Mouse (Mus musculus): ENCODE measurements around the gene Frat2. TPM values are rescaled to one million over a fixed set of nuclear protein-coding genes. Genes with fewer than 3 reads are reported as not detected.
A peak's percentile ranks its signal among the peaks of the same experiment; 100 is the strongest.
"Not testable (repeated sequence)": the region's sequence is repeated elsewhere in the genome, so short reads cannot be mapped to it uniquely, and the experiment has no call there.

The Frat2 gene
- polyA plus RNA-seq, 1 experiment from 2014 or later = 2.8 TPM

DNA sequence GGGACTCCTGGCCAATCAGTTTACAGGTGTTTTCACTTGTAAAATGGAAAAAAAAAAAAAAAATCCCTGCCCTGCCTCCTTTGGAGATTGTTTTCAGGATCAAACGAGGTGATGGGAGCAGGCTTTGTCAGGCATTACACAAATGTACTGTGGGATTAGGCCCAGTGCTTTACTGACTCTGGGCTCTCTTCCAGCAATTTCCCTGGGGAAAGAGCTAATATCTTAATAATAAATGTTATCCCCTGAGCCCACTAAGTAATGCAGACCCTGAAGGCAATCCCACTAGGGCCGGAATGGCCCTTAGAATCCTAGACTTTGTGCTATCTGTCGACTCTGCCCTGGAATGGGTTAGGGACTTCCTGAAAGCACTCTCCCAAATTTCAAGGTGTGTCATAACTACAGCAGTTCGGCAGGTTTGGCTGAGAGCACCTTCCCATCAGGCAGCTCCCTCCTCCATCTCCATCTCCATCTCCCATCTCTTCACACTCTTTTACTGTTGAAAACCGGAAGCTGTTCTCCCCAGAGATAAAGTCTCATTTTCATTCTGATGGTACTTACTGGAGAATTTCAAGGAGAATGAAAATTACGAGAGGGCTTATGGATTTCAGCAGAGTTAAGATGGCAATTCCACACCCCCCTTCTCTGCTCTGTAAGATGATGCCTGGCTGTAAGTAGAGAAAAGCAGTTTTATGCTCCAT lies 2.2 kb upstream of the Frat2 start:
- H3K36me3 ChIP-seq (ENCODE audit: control insufficient read depth, insufficient read depth) = no peaks in the 10 kb centered on the region
- H3K4me3 ChIP-seq (ENCODE audit: low read length) = no peak overlapping the region
- H3K27ac ChIP-seq (ENCODE audit: low read length) = no peak overlapping the region
- no peak overlapping the region for H3K9ac ChIP-seq (ENCODE audit: low read length)
- no peak overlapping the region for H3K4me2 ChIP-seq (ENCODE audit: low read depth, low read length)
- H3K9me3 ChIP-seq (replicated peaks; ENCODE audit: control insufficient read depth, low read length) = no peaks in the 10 kb centered on the region
- peaks cover 6% of the 10 kb centered on the region for H3K4me1 ChIP-seq (ENCODE audit: control insufficient read depth, insufficient read depth, low read length)
- H3K27me3 ChIP-seq (ENCODE audit: control insufficient read depth, insufficient read depth, low read length) = no peaks in the 10 kb centered on the region
- ATAC-seq (replicated peaks; ENCODE audit: extremely low read depth, insufficient read depth, low FRiP score) = no peak
- 35% methylated on average over 6 of the region's 6 CpGs for WGBS

DNA sequence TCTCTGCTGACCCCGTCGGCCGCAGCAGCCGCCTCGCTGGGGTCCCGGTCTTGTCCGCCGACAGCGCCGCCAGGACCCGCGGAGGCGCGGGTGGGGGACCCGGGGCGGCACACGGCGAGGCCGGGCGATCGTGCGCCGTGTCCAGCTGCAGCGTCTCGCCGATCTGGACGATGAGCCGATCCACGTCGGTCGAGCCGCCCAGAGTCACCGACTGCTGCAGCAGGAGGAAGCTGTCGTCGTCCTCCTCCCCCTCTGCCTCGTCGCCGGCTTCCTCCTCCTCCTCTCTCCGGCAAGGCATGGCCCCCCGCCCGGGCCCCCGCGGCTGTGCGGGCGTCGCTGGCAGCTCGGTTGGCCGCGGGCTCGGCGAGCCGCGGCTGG lies 329 bp downstream of the Frat2 start:
- H3K36me3 ChIP-seq (ENCODE audit: control insufficient read depth, insufficient read depth); H3K4me1 ChIP-seq (ENCODE audit: control insufficient read depth, insufficient read depth, low read length); H3K9me3 ChIP-seq (replicated peaks; ENCODE audit: control insufficient read depth, low read length); H3K27me3 ChIP-seq (ENCODE audit: control insufficient read depth, insufficient read depth, low read length): not testable (repeated sequence)
- Histone ChIP-seq H3K4me3 (ENCODE audit: low read length) (peak overlapping the region; percentile 73), H3K4me2 (ENCODE audit: low read depth, low read length) (peak overlapping the region; percentile 97), H3K9ac (ENCODE audit: low read length) (peak overlapping the region; percentile 75), H3K27ac (ENCODE audit: low read length) (peak overlapping the region; percentile 74)
- peak; percentile 47 for ATAC-seq (replicated peaks; ENCODE audit: extremely low read depth, insufficient read depth, low FRiP score)
- under 1% methylated on average over 51 of the region's 53 CpGs for WGBS

DNA sequence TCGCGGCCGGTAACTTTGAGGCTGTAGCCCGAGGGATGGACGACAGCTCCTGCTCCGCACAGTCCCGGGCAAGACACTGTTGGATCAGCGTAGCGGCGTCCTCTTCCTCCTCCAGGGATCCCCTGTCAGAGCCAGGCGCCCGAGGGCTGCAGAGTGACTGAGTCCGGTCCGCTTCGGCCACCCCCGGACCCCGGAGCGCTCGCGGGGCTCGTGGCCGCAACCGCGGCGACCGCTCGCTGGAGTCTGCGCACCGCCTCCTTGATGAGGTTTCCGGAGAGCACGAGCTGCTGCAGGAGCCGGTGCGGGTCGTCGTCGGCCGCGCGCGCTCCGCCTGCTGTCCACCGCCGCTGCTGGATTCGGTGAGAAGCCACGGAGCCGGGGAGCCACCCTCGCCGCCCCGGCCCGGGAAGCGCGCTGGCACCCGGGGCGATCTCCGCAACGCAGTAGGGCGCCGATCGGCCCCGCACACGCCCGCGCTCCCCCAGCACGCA lies 796 bp downstream of the Frat2 start:
- peak; percentile 25 for ATAC-seq (replicated peaks; ENCODE audit: extremely low read depth, insufficient read depth, low FRiP score)
- WGBS = under 1% methylated on average over 64 of the region's 64 CpGs

DNA sequence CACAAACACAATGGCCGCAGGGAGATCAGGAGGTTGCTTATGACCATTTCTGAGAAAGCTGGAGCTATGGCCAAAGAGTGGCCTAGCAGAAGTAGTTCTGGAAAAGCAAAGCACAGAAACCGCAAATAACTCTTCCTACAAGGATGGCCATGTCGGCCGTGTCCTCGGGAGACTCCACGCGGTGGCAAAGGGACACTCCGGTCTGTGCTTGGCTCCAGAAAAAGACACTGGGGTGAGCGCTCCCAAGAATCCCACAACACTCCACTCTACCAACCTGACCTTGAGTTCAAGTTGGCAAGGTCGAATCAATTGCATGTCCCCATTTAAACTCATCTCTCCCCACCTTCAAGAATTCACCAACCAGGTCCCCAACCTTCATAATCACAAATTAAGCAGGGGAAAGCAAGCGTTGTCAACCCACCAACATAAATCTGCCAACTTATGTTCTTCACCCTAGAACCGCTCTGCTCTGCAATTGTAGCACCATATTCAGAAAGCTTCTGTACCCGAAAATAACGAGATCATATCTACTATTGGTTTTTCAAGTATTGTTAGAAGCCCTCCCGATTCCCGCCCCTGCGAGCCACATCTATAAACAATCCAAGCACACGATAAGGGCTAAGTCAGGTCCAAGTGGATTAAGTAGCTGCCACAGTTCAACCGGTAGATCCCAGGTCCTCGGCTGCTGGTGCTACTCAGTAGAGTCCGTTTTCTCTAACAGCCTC lies 1.4 kb downstream of the Frat2 start:
- Histone ChIP-seq H3K9ac (ENCODE audit: low read length) (peak overlapping the region; percentile 75), H3K4me2 (ENCODE audit: low read depth, low read length) (peak overlapping the region; percentile 97), H3K27ac (ENCODE audit: low read length) (peak overlapping the region; percentile 11; the same call in 1 of the 2 replicates), H3K4me1 (ENCODE audit: control insufficient read depth, insufficient read depth, low read length) (peaks cover 7% of the 10 kb centered on the region), H3K4me3 (ENCODE audit: low read length) (peak overlapping the region; percentile 73), H3K9me3 (replicated peaks; ENCODE audit: control insufficient read depth, low read length) (no peaks in the 10 kb centered on the region), H3K36me3 (ENCODE audit: control insufficient read depth, insufficient read depth) (no peaks in the 10 kb centered on the region), H3K27me3 (ENCODE audit: control insufficient read depth, insufficient read depth, low read length) (no peaks in the 10 kb centered on the region)
- WGBS = 9% methylated on average over 21 of the region's 21 CpGs
- ATAC-seq (replicated peaks; ENCODE audit: extremely low read depth, insufficient read depth, low FRiP score) = no peak

More for the DNA sequence above, 796 bp downstream of the Frat2 start:
- Histone ChIP-seq H3K4me2 (ENCODE audit: low read depth, low read length) (peak overlapping the region; percentile 97), H3K9me3 (replicated peaks; ENCODE audit: control insufficient read depth, low read length) (no peaks in the 10 kb centered on the region), H3K4me1 (ENCODE audit: control insufficient read depth, insufficient read depth, low read length) (peaks cover 6% of the 10 kb centered on the region), H3K27me3 (ENCODE audit: control insufficient read depth, insufficient read depth, low read length) (no peaks in the 10 kb centered on the region), H3K9ac (ENCODE audit: low read length) (peak overlapping the region; percentile 75), H3K36me3 (ENCODE audit: control insufficient read depth, insufficient read depth) (no peaks in the 10 kb centered on the region), H3K27ac (ENCODE audit: low read length) (peak overlapping the region; percentile 74), H3K4me3 (ENCODE audit: low read length) (peak overlapping the region; percentile 73)

DNA sequence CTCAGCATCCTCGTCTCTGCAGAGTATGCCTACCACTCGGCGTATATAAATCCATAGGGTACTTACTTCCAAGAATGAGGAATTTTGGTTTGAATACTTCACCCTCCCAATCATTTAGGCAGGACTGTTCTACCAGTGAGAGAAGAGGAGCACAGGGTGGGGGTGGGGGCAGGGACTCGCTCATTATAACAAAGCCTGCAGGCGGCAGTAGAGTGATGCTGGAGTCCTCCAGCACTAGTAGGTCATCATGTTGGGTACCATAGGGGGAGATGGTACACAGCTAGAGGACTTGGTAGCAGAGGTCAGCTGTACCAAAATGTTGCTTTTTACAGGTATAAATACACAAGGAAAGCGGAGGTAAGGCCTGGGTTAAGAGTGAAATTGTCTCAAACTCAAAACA lies 3.6 kb downstream of the Frat2 start:
- Histone ChIP-seq H3K27me3 (ENCODE audit: control insufficient read depth, insufficient read depth, low read length) (no peaks in the 10 kb centered on the region), H3K4me2 (ENCODE audit: low read depth, low read length) (no peak overlapping the region), H3K4me3 (ENCODE audit: low read length) (no peak overlapping the region), H3K36me3 (ENCODE audit: control insufficient read depth, insufficient read depth) (no peaks in the 10 kb centered on the region), H3K27ac (ENCODE audit: low read length) (no peak overlapping the region), H3K9ac (ENCODE audit: low read length) (no peak overlapping the region), H3K4me1 (ENCODE audit: control insufficient read depth, insufficient read depth, low read length) (peaks cover 11% of the 10 kb centered on the region), H3K9me3 (replicated peaks; ENCODE audit: control insufficient read depth, low read length) (no peaks in the 10 kb centered on the region)
- ATAC-seq (replicated peaks; ENCODE audit: extremely low read depth, insufficient read depth, low FRiP score) = no peak
- WGBS = 81% methylated on average over 6 of the region's 6 CpGs

DNA sequence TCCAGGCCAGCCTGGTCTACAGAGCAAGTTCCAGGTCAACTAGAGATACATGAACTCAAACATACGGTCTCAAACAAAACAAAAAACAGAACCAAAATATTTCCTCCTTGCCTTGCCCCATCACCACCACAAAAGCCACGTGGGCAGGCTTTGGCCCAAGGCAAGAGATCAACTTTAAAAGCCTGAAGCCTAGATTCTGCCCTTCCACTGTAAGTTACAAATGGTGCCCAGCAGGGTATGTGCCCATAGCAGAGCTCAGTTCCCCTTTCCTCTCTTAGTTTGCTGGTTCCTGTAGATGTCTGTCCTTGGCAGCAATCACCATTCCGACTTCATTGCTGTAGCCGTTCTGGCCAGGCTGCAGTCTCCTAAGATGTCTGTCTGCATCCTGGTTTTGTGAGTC lies 5.2 kb downstream of the Frat2 start:
- Histone ChIP-seq H3K27ac (ENCODE audit: low read length) (no peak overlapping the region), H3K4me2 (ENCODE audit: low read depth, low read length) (no peak overlapping the region), H3K4me1 (ENCODE audit: control insufficient read depth, insufficient read depth, low read length) (peaks cover 16% of the 10 kb centered on the region), H3K9ac (ENCODE audit: low read length) (no peak overlapping the region), H3K9me3 (replicated peaks; ENCODE audit: control insufficient read depth, low read length) (no peaks in the 10 kb centered on the region), H3K36me3 (ENCODE audit: control insufficient read depth, insufficient read depth) (no peaks in the 10 kb centered on the region), H3K27me3 (ENCODE audit: control insufficient read depth, insufficient read depth, low read length) (no peaks in the 10 kb centered on the region), H3K4me3 (ENCODE audit: low read length) (no peak overlapping the region)
- ATAC-seq (replicated peaks; ENCODE audit: extremely low read depth, insufficient read depth, low FRiP score) = no peak
- WGBS = 76% methylated on average over 4 of the region's 4 CpGs

DNA sequence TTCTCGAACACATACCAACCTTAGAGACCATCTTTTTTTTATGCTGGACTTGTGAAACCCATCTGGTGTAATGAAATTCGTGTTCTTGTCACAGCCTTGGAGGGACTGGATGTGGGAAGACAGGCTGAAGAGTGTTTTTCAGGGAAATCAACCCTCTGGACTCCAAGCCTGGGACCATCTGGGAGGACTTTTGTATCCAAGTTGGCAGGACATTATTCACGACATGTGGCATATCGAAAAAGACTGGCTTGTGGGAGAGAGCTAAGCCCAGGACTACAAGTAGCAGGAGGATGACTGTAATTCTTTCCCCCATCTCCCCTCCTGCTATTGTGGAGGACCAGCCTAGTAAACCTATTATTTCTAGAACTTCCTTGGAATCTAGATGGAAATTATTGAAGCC lies 5.7 kb downstream of the Frat2 start:
- no peak overlapping the region for H3K9ac ChIP-seq (ENCODE audit: low read length)
- H3K27ac ChIP-seq (ENCODE audit: low read length) = no peak overlapping the region
- H3K9me3 ChIP-seq (replicated peaks; ENCODE audit: control insufficient read depth, low read length) = no peaks in the 10 kb centered on the region
- no peaks in the 10 kb centered on the region for H3K36me3 ChIP-seq (ENCODE audit: control insufficient read depth, insufficient read depth)
- H3K4me3 ChIP-seq (ENCODE audit: low read length) = no peak overlapping the region
- no peak overlapping the region for H3K4me2 ChIP-seq (ENCODE audit: low read depth, low read length)
- WGBS = 90% methylated on average over 4 of the region's 4 CpGs
- peaks cover 20% of the 10 kb centered on the region for H3K4me1 ChIP-seq (ENCODE audit: control insufficient read depth, insufficient read depth, low read length)
- no peak for ATAC-seq (replicated peaks; ENCODE audit: extremely low read depth, insufficient read depth, low FRiP score)
- no peaks in the 10 kb centered on the region for H3K27me3 ChIP-seq (ENCODE audit: control insufficient read depth, insufficient read depth, low read length)

DNA sequence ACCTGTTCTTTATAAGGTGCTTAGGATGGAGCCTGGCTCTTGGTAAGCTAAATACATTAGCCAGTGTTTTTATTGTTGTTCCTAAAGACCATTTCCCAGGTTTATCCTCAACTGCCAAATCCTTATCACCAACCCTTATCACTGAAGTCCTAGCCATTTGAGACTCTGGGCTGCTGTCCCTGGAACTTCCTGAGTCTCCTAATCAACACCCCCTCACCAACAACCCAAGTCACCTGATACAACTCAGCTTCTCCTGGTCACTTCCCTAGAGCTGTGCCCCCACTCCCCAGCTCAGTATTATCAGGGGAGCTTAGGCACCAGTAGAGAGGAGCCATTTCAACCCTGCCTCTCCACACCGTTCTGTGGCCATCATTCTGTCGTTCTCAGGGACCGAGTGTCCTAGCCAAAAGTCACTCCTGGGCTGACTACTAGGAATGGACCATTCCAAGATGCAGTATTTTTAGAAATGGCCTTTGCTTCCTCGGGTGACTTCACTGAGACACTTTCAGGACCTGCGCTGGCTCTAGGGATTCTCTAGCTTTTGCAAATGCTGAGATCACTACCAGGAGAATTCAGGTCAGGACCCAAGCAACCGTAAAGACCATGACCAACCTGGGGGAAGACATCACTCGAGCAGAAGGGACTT lies 6.7 kb downstream of the Frat2 start:
- Histone ChIP-seq H3K4me3 (ENCODE audit: low read length) (no peak overlapping the region), H3K27ac (ENCODE audit: low read length) (no peak overlapping the region), H3K4me2 (ENCODE audit: low read depth, low read length) (no peak overlapping the region), H3K4me1 (ENCODE audit: control insufficient read depth, insufficient read depth, low read length) (peaks cover 17% of the 10 kb centered on the region), H3K27me3 (ENCODE audit: control insufficient read depth, insufficient read depth, low read length) (no peaks in the 10 kb centered on the region), H3K9me3 (replicated peaks; ENCODE audit: control insufficient read depth, low read length) (no peaks in the 10 kb centered on the region), H3K36me3 (ENCODE audit: control insufficient read depth, insufficient read depth) (no peaks in the 10 kb centered on the region), H3K9ac (ENCODE audit: low read length) (no peak overlapping the region)
- ATAC-seq (replicated peaks; ENCODE audit: extremely low read depth, insufficient read depth, low FRiP score) = peak; percentile 29; the same call in 1 of the 2 replicates
- WGBS = 35% methylated on average over 7 of the region's 7 CpGs

DNA sequence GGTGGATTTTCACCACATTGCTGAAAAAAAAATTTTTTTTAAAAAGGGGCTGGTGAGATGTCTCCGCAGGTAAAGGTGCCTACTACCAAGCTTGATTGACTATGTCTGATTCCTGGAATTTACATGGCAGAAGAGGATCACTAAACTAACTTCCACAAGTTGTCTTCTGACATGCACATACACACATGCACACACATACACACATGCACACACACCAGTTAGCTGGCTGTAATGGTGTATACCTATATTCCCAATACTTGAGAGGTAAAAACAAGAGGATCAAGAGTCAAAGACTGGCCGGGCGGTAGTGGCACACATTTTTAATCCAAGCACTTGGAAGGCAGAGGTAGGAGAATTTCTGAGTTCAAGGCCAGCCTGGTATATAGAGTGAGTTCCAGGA lies 8.2 kb downstream of the Frat2 start:
- H3K4me2 ChIP-seq (ENCODE audit: low read depth, low read length) = no peak overlapping the region
- 93% methylated on average over 3 of the region's 3 CpGs for WGBS
- H3K9me3 ChIP-seq (replicated peaks; ENCODE audit: control insufficient read depth, low read length) = no peaks in the 10 kb centered on the region
- no peak for ATAC-seq (replicated peaks; ENCODE audit: extremely low read depth, insufficient read depth, low FRiP score)
- no peak overlapping the region for H3K27ac ChIP-seq (ENCODE audit: low read length)
- H3K36me3 ChIP-seq (ENCODE audit: control insufficient read depth, insufficient read depth) = no peaks in the 10 kb centered on the region
- H3K27me3 ChIP-seq (ENCODE audit: control insufficient read depth, insufficient read depth, low read length) = no peaks in the 10 kb centered on the region
- peaks cover 20% of the 10 kb centered on the region for H3K4me1 ChIP-seq (ENCODE audit: control insufficient read depth, insufficient read depth, low read length)
- no peak overlapping the region for H3K9ac ChIP-seq (ENCODE audit: low read length)
- no peak overlapping the region for H3K4me3 ChIP-seq (ENCODE audit: low read length)
